In the genomic region with DNA sequence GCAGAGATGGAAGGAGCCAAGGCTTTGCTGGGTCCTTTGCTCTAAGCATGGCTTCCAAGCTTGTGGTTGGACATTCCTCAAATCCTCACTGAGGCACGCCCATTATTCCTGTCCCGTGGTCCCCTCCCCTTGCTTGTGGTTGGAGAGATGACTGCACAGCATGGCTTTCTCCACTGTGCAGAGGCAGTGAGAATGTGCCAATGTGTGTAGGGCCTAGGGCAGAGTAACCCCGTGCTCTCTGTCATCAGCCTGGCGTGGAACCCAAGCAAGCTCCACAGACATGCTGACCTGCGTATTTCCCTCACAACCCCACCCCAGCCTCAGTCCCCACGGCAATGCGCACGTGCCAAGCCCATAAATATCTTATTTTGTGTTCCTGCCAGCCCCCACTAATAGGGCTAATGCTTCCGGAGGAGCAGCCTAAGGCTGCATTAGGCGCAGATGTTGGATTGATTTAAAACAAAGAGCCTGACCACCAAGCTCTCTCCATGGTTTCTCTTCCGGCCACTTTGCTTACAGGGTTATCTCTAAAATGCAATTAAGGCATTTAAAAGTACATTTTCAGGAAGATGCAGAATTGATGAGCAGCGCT, we compare ENCODE assay signal across 23 mouse cellular contexts.
DNase-seq lines count a peak whose midpoint lies in the region; ATAC-seq and TF ChIP-seq lines count a peak whose summit lies in the region.
"Had no signal": no experiment of that assay in that cellular context is flagged by ENCODE, and none has a peak within 500 bp of the region (broad histone marks: within the 10 kb centered on the region; RNA-seq: fewer than 3 reads in every experiment).

No protein-coding gene starts in this region.

- H3K4me1 ChIP-seq in intestine, embryonic 15.5 days (replicated peaks) = no peaks in the 10 kb centered on the region
- no peaks in the 10 kb centered on the region for H3K4me1 ChIP-seq in intestine, postnatal 0 days (replicated peaks; ENCODE audit: control insufficient read depth, insufficient read depth, low read length)
- peaks cover 5% of the 10 kb centered on the region; the same call in 1 of the 2 replicates for H3K4me1 ChIP-seq in embryonic facial prominence, embryonic 14.5 days (ENCODE audit: control insufficient read depth, insufficient read depth, low read length)
- H3K4me1 ChIP-seq: forebrain, embryonic 12.5 days; midbrain, embryonic 12.5 days had no signal

- H3K4me2 ChIP-seq in intestine, embryonic 15.5 days (replicated peaks) = no peak overlapping the region
- H3K4me2 ChIP-seq in intestine, postnatal 0 days (replicated peaks; ENCODE audit: low read depth) = no peak overlapping the region
- no peak overlapping the region for H3K4me2 ChIP-seq in embryonic facial prominence, embryonic 14.5 days (ENCODE audit: low read depth, low read length)
- H3K4me2 ChIP-seq: forebrain, embryonic 12.5 days; limb, embryonic 15.5 days; lung, embryonic 14.5 days; midbrain, embryonic 12.5 days had no signal

- ATAC-seq in intestine, embryonic 15.5 days = 0 out of 2 replicates have a peak, but pooled peaks have one; percentile 12
- no peak for ATAC-seq in intestine, postnatal 0 days
- ATAC-seq in embryonic facial prominence, embryonic 14.5 days (ENCODE audit: low read depth) = 0 out of 2 replicates have a peak, but pooled peaks have one; percentile 44

- WGBS in intestine, embryonic 15.5 days = 72% methylated on average over 12 of the region's 12 CpGs
- WGBS in intestine, postnatal 0 days = 78% methylated on average over 12 of the region's 12 CpGs
- WGBS in embryonic facial prominence, embryonic 14.5 days = 73% methylated on average over 12 of the region's 12 CpGs

- H3K9me3 ChIP-seq in intestine, embryonic 15.5 days = no peaks in the 10 kb centered on the region
- H3K9me3 ChIP-seq in intestine, postnatal 0 days (ENCODE audit: control insufficient read depth) = no peaks in the 10 kb centered on the region
- H3K9me3 ChIP-seq in embryonic facial prominence, embryonic 14.5 days (ENCODE audit: control insufficient read depth, low read length) = no peaks in the 10 kb centered on the region
- H3K9me3 ChIP-seq: forebrain, embryonic 12.5 days; heart, embryonic 10.5 days; limb, embryonic 15.5 days; midbrain, embryonic 12.5 days had no signal

- no peak overlapping the region for H3K4me3 ChIP-seq in intestine, embryonic 15.5 days (replicated peaks)
- H3K4me3 ChIP-seq in intestine, postnatal 0 days (ENCODE audit: low read depth, low read length) = no peak overlapping the region
- H3K4me3 ChIP-seq in embryonic facial prominence, embryonic 14.5 days (ENCODE audit: low read depth, low read length) = no peak overlapping the region
- H3K4me3 ChIP-seq: forebrain, embryonic 12.5 days; heart, embryonic 10.5 days; limb, embryonic 15.5 days; midbrain, embryonic 12.5 days had no signal

- no peaks in the 10 kb centered on the region for H3K36me3 ChIP-seq in intestine, embryonic 15.5 days
- no peaks in the 10 kb centered on the region for H3K36me3 ChIP-seq in intestine, postnatal 0 days (ENCODE audit: control insufficient read depth, insufficient read depth)
- no peaks in the 10 kb centered on the region for H3K36me3 ChIP-seq in embryonic facial prominence, embryonic 14.5 days (ENCODE audit: control insufficient read depth, insufficient read depth, low read length)
- H3K36me3 ChIP-seq: forebrain, embryonic 12.5 days; heart, embryonic 10.5 days; limb, embryonic 15.5 days; midbrain, embryonic 12.5 days had no signal

- no peak for TF ChIP-seq CTCF in intestine, postnatal 0 days (IDR thresholded peaks at IDR 0.05; ENCODE audit: low read depth)

- H3K9ac ChIP-seq in intestine, embryonic 15.5 days = no peak overlapping the region
- no peak overlapping the region for H3K9ac ChIP-seq in intestine, postnatal 0 days (ENCODE audit: low read depth, low read length)
- no peak overlapping the region for H3K9ac ChIP-seq in embryonic facial prominence, embryonic 14.5 days (ENCODE audit: low read depth, low read length)
- H3K9ac ChIP-seq: forebrain, embryonic 12.5 days; limb, embryonic 15.5 days; liver, embryonic 14.5 days; lung, embryonic 14.5 days; midbrain, embryonic 12.5 days had no signal

- H3K27me3 ChIP-seq in intestine, embryonic 15.5 days (replicated peaks) = no peaks in the 10 kb centered on the region
- H3K27me3 ChIP-seq in intestine, postnatal 0 days (replicated peaks; ENCODE audit: control insufficient read depth, insufficient read depth, low read length) = no peaks in the 10 kb centered on the region
- H3K27me3 ChIP-seq in embryonic facial prominence, embryonic 14.5 days (replicated peaks; ENCODE audit: control insufficient read depth, insufficient read depth, low read length) = no peaks in the 10 kb centered on the region
- H3K27me3 ChIP-seq: midbrain, embryonic 12.5 days had no signal

- DNase-seq in adrenal gland, postnatal 10 days = peak; percentile 19
- no peak for DNase-seq in adrenal gland, postnatal 4 days (ENCODE audit: low spot score in 2 of 2)
- DNase-seq in 3134 (ENCODE audit: extremely low read depth, insufficient read length, low spot score) = peak; percentile 70
- no peak for DNase-seq in embryonic facial prominence, embryonic 14.5 days (ENCODE audit: low spot score)
- no peak for DNase-seq in gastrocnemius, postnatal 25 days
- DNase-seq in spleen, adult 12 weeks (ENCODE audit: low spot score) = no peak
- DNase-seq: adrenal gland, postnatal 36 days; cerebellum, adult 11-12 months; cerebellum, postnatal 36 days; embryo, embryonic 11 days; kidney, adult 8-10 months; kidney, postnatal 36 days; layer of hippocampus, postnatal 36 days; lung, embryonic 14.5 days; retina, postnatal 1 day; right cerebral cortex, postnatal 25 days had no signal

- no peak overlapping the region for H3K27ac ChIP-seq in intestine, embryonic 15.5 days
- no peak overlapping the region for H3K27ac ChIP-seq in intestine, postnatal 0 days (ENCODE audit: low read depth, low read length)
- H3K27ac ChIP-seq in embryonic facial prominence, embryonic 14.5 days (replicated peaks; ENCODE audit: low read depth, low read length) = no peak overlapping the region
- H3K27ac ChIP-seq: forebrain, embryonic 12.5 days; heart, embryonic 10.5 days; limb, embryonic 15.5 days; liver, embryonic 14.5 days; midbrain, embryonic 12.5 days had no signal

Comparison
In these comparisons a context has a peak if more than half of its experiments do, and no peak if none do; other contexts are left out.
1. DNase-seq: peak in adrenal gland, postnatal 10 days (single experiment) and 3134 (single experiment); none in adrenal gland, postnatal 4 days (0 of 2), embryonic facial prominence, embryonic 14.5 days (single experiment), gastrocnemius, postnatal 25 days (single experiment) and spleen, adult 12 weeks (single experiment).